Mouse (Mus musculus) limb, embryonic 14.5 days (tissue): ENCODE measurements around the gene Ift74. TPM values are rescaled to one million over a fixed set of nuclear protein-coding genes. Genes with fewer than 3 reads are reported as not detected.

Experiments used
- ATAC-seq: fragments of 200-750 bp; cut with Nextera tagmentation; 2 replicates; pipeline ENCODE4 v1.8.0; 2017; ENCODE audit warnings: low read depth, moderate number of reproducible peaks, moderate TSS enrichment; ENCODE audit not compliant: low FRiP score
- DNase-seq: peaks from one replicate; pipeline ENCODE4 v3.0.0-alpha.2; 2015; ENCODE audit warnings: low spot score
- H3K27ac ChIP-seq: fragments of 300-500 bp; sonication (generic); replicated peaks from 2 replicates; pipeline ENCODE4 v1.5.1; 2014; ENCODE audit warnings: low read depth, mild to moderate bottlenecking, low read length, moderate library complexity, mixed read lengths
- H3K27me3 ChIP-seq: fragments of 300-500 bp; sonication (generic); 2 replicates; pipeline ENCODE4 v1.6.1; 2014; ENCODE audit warnings: low read length, mixed read lengths; ENCODE audit not compliant: control insufficient read depth, insufficient read depth
- H3K36me3 ChIP-seq: fragments of 300-500 bp; sonication (generic); 2 replicates; pipeline ENCODE4 v1.6.1; 2014; ENCODE audit warnings: mild to moderate bottlenecking, low read length, moderate library complexity, mixed read lengths; ENCODE audit not compliant: control insufficient read depth, insufficient read depth
- H3K4me1 ChIP-seq: fragments of 300-500 bp; sonication (generic); 2 replicates; pipeline ENCODE4 v1.6.1; 2014; ENCODE audit warnings: antibody characterized with exemption, low read length, mixed read lengths; ENCODE audit not compliant: control insufficient read depth, insufficient read depth
- H3K4me2 ChIP-seq: fragments of 300-500 bp; sonication (generic); replicated peaks from 2 replicates; pipeline ENCODE4 v1.6.1; 2014; ENCODE audit warnings: low read depth, mild to moderate bottlenecking, low read length, moderate library complexity; ENCODE audit not compliant: severe bottlenecking
- H3K4me3 ChIP-seq: fragments of 300-500 bp; sonication (generic); replicated peaks from 2 replicates; pipeline ENCODE4 v1.5.1; 2014; ENCODE audit warnings: low read length
- H3K9ac ChIP-seq: fragments of 300-500 bp; sonication (generic); 2 replicates; pipeline ENCODE4 v1.6.1; 2014; ENCODE audit warnings: mild to moderate bottlenecking, low read depth, low read length, moderate library complexity; ENCODE audit not compliant: severe bottlenecking
- H3K9me3 ChIP-seq: fragments of 300-500 bp; sonication (generic); 2 replicates; pipeline ENCODE4 v1.6.1; 2016; ENCODE audit warnings: low read length; ENCODE audit not compliant: control insufficient read depth
- POLR2A ChIP-seq: fragments of 200-500 bp; IDR thresholded peaks from 2 replicates; pipeline ENCODE4 v1.8.0; 2012; ENCODE audit warnings: inconsistent platforms, mild to moderate bottlenecking, moderate library complexity, borderline replicate concordance; ENCODE audit not compliant: insufficient read depth, insufficient read length; ENCODE audit errors: extremely low read depth
- WGBS: fragments of 180-500 bp; shearing (Covaris S2); extraction: QIAGEN DNeasy Blood & Tissue Kit; methylation state at CpG from one replicate; pipeline ENCODE4 v1.1.7; 2014; 5-methylcytosine and 5-hydroxymethylcytosine counted together
- polyA plus RNA-seq, 2 experiments: library from polyadenylated mRNA; depleted of rRNA in 1 of 2; stranded (reverse) in 1 of 2; unstranded in 1 of 2; fragments of >200 nt; fragmentation: Nextera tagmentation in 1 of 2; extraction: Ambion mirVana in 1 of 2; gene quantifications; 2 replicates each; pipeline versions ENCODE4 v1.2.1 to v1.2.3; 2012 to 2014

The Ift74 gene
- polyA plus RNA-seq, 2 experiments = 20.9 to 34.1 TPM

DNA sequence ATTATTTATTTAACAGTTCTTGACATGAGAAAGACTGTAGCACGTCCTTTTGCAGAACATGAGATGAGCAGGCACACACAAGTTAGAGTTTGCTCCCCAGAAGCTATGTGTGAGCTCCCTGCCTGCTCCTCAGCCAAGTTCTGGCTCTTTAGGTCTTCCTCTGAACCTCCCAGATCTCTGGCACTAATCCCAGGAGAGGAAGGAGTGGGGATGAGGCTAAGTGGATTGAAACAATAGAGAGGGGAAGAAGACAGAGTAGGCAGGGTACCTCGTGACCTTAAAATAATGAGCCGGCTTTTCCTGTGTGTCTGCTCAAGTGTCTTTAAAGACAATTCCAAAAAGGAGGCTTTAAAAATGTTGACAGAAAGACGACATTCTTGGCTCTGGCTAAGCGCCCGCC is 100.9 kb downstream of the Ift74 start:
- Histone ChIP-seq H3K4me2 (no peak overlapping the region), H3K4me1 (no peaks in the 10 kb centered on the region), H3K36me3 (no peaks in the 10 kb centered on the region), H3K9ac (no peak overlapping the region), H3K9me3 (no peaks in the 10 kb centered on the region), H3K27me3 (no peaks in the 10 kb centered on the region), H3K4me3 (no peak overlapping the region), H3K27ac (peak overlapping the region; percentile 40; the same call in 1 of the 2 replicates)
- DNase-seq (peak; percentile 13), ATAC-seq (no peak)
- 56% methylated on average over 6 of the region's 6 CpGs for WGBS
- no peak for TF ChIP-seq POLR2A

DNA sequence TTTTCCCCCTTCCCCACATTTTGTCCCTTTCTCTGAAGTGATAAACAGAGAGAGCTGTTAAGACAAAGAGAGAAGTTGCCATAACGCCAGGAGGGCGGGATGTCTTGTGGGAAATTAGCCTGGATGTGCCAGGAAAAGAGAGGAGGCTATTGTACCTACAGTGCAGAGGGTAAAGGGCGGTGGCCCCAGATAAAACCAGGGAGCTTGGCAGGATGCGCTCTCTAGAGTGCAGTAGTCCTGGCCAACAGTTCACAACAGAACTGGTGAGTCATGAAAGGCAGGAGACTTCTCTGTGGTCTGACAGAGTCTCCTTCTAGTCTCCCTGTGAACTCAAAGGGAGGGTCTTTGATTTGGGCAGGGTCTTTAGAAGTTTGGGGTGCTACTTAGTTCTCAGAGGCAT is 111.5 kb downstream of the Ift74 start:
- H3K4me3 ChIP-seq = no peak overlapping the region
- DNase-seq = no peak
- no peak for TF ChIP-seq POLR2A
- H3K36me3 ChIP-seq = no peaks in the 10 kb centered on the region
- H3K4me1 ChIP-seq = no peaks in the 10 kb centered on the region
- no peak overlapping the region for H3K27ac ChIP-seq
- H3K9ac ChIP-seq = no peak overlapping the region
- no peak overlapping the region for H3K4me2 ChIP-seq
- ATAC-seq = no peak
- WGBS = 80% methylated on average over 4 of the region's 4 CpGs
- no peaks in the 10 kb centered on the region for H3K27me3 ChIP-seq
- H3K9me3 ChIP-seq = no peaks in the 10 kb centered on the region

DNA sequence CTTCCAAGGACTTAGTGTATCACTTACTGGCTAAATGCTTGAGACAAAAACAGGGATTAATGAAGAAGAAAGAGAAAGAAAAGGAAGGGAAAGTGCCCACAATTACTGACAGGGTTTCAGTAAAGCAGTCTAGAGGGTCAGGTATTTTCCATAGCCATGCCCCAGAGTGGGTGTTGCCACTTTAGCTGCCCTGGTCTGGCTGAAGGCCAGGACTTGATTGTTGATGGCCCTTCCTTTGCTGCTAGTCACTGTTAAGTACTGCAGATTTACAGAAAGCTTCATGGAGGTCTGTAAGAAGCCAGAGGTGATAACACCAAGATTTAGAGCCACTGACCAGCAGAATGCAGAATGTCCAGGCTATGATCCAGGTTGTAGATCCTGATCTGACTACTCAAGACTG is 118.4 kb downstream of the Ift74 start:
- ATAC-seq (no peak), DNase-seq (no peak)
- no peaks in the 10 kb centered on the region for H3K27me3 ChIP-seq
- H3K9me3 ChIP-seq = no peaks in the 10 kb centered on the region
- no peak overlapping the region for H3K9ac ChIP-seq
- TF ChIP-seq POLR2A = no peak
- 0 out of 2 replicates have a peak, but pooled peaks cover 1% of the 10 kb centered on the region for H3K4me1 ChIP-seq
- H3K4me2 ChIP-seq = no peak overlapping the region
- no peak overlapping the region for H3K27ac ChIP-seq
- no peak overlapping the region for H3K4me3 ChIP-seq
- H3K36me3 ChIP-seq = no peaks in the 10 kb centered on the region

DNA sequence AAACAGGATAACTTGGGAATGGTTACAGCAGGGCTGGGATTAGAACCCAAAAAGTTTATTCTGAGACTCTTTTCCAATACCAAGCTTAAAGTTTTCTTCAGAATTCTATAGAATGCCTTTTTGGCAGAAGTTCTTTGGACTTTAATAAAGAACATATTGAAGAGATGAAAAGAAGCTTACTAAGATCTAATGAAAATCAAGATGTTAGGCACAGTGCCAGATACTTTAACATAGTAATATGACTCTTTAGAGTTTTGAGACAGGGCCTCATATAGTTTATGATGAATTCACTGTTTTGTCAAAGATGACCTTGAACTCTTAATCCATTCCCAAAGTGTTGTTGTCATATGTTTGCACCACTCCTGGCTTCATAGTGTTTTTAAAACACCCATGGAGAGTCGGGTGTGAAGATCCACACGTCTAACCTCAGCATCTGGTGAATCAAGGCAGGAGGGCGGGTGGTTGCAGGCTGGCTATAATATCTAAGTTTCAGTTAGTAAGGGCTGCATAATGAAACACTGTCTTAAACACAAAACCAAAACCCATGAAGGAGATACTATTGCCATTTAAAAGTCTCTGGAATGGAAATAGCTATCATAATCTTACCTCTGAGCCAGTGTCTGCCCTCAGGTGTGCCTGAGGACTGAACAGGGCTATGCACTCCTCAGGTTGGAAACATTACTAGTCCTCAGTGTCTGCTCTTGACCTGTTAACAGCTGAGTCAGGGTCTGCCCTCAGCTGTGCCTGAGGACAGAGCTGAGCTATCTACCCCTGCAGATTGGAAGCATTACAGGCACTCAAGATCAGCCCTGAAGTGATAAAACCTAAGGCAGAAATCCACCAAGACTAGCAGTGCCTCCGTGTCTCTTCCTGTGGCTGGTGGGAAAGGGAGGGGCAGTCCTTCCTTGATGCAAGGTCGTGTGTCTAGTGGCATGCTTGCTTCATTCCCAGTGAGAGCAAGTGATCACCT is 123.3 kb downstream of the Ift74 start:
- no peak overlapping the region for H3K9ac ChIP-seq
- ATAC-seq = peak; percentile 69
- H3K4me3 ChIP-seq = no peak overlapping the region
- H3K9me3 ChIP-seq = no peaks in the 10 kb centered on the region
- H3K4me1 ChIP-seq = peaks cover 13% of the 10 kb centered on the region; the same call in 1 of the 2 replicates
- no peaks in the 10 kb centered on the region for H3K27me3 ChIP-seq
- TF ChIP-seq POLR2A = no peak
- peak; percentile 94 for DNase-seq
- H3K27ac ChIP-seq = no peak overlapping the region; the same call in 1 of the 2 replicates
- no peaks in the 10 kb centered on the region for H3K36me3 ChIP-seq
- no peak overlapping the region for H3K4me2 ChIP-seq
- WGBS = 38% methylated on average over 5 of the region's 5 CpGs

DNA sequence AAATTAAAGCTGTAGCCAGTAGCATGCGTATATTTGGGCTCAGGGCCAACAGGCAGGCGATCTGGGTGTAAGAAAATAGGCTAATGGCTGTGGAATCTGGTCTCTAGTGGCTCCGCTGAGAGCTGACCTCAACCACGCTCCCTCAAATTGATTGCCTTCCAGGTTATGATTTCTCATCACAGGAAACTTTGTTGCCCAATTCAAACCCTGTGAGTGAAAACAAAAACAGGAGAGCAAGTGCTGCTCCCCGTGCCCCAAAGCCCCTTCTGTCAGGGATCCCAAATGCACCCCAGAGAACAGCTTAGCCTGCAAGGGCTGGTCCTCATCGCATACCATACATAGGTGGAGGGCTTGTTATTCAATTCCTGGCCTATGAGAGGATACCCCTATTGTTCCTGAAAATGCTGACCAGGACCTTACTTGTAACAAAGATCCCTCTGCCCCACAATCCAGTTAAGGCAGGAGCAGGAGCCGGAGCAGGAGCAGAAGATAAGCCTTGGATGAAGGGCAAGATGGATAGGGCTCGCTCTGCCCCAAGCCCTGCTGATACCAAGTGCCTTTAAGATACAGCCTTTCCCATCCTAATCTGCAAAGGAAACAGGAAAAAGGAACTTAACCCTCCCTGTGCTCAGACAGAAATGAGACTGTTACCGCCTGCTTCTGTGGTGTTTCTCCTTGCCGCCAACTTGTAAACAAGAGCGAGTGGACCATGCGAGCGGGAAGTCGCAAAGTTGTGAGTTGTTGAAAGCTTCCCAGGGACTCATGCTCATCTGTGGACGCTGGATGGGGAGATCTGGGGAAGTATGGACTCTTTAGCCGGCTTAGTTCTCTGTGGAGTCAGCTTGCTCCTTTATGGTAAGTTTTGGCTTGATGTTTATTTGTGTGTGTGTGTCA is 124.8 kb downstream of the Ift74 start, which contains the start of gene Tek:
Gene Tek (plus strand): TSS at position 452 of the 894 bp plus-strand sequence.
- WGBS = 51% methylated on average over 16 of the region's 16 CpGs
- 0 out of 2 replicates have a peak within 1 kb of the TSS, but pooled peaks have one; percentile 6 for H3K27ac ChIP-seq
- H3K9me3 ChIP-seq = no peaks in the 10 kb centered on the region
- no peak for TF ChIP-seq POLR2A
- peak; percentile 63; the same call in 1 of the 2 replicates for ATAC-seq
- H3K4me3 ChIP-seq = peak within 1 kb of the TSS; percentile 10; the same call in 1 of the 2 replicates
- peak; percentile 31 for DNase-seq
- no peak within 1 kb of the TSS for H3K9ac ChIP-seq
- peak within 1 kb of the TSS; percentile 22 for H3K4me2 ChIP-seq
- peaks cover 13% of the 10 kb centered on the region; the same call in 1 of the 2 replicates for H3K4me1 ChIP-seq
- H3K27me3 ChIP-seq = no peaks in the 10 kb centered on the region
- H3K36me3 ChIP-seq = no peaks in the 10 kb centered on the region
